Mouse (Mus musculus): ENCODE results near the gene Kctd17.

GRCm38 (mm10) chr15:78414157-78414556 lies 14.2 kb upstream of the Kctd17 start:
- TF ChIP-seq CTCF (IDR thresholded peaks at IDR 0.05; ENCODE audit: low read depth) (no peak), EP300 (IDR thresholded peaks at IDR 0.05; ENCODE audit: low read depth) (no peak)
